Comparison of ENCODE assay signal across 9 mouse cellular contexts in genomic region chr5:113372995-113373950, GRCm38 (mm10). TPM values are rescaled to one million over a fixed set of nuclear protein-coding genes. Genes with fewer than 3 reads are reported as not detected.
DNase-seq lines count a peak whose midpoint lies in the region; ATAC-seq lines count a peak whose summit lies in the region.
"Had no signal": no experiment of that assay in that cellular context is flagged by ENCODE, and none has a peak within 500 bp of the region (broad histone marks: within the 10 kb centered on the region; RNA-seq: fewer than 3 reads in every experiment).

No protein-coding gene starts in this region.

- H3K27ac ChIP-seq in embryonic facial prominence, embryonic 11.5 days (replicated peaks; ENCODE audit: low read depth, low read length) = no peak overlapping the region
- no peak overlapping the region for H3K27ac ChIP-seq in lung, embryonic 16.5 days (ENCODE audit: low read length)

- intact Hi-C loops in heart, postnatal 10 days (cut with DNase I) = no loop called here

- WGBS in embryonic facial prominence, embryonic 11.5 days = 4% methylated on average over 33 of the region's 33 CpGs
- WGBS in lung, embryonic 16.5 days = 3% methylated on average over 33 of the region's 33 CpGs

- DNase-seq in B cell, adult 2 months = peak; percentile 11 to 15
- peak; percentile 52 for DNase-seq in WW6 (ENCODE audit: low read depth, low spot score)
- peak; percentile 82 for DNase-seq in embryonic facial prominence, embryonic 11.5 days (ENCODE audit: low spot score)
- peak; percentile 29 to 56 for DNase-seq in heart, postnatal 10 days
- DNase-seq in layer of hippocampus, adult 18-20 months (ENCODE audit: low spot score in 2 of 2) = peak; percentile 57 to 88
- DNase-seq in retina, postnatal 7 days (ENCODE audit: low read depth, low spot score) = peak; percentile 58
- DNase-seq in yolk sac, embryonic 10.5 days (ENCODE audit: low spot score) = no peak

- ATAC-seq in embryonic facial prominence, embryonic 11.5 days (replicated peaks; ENCODE audit: insufficient number of reproducible peaks, low FRiP score, low TSS enrichment, low read depth) = peak; percentile 39; the same call in 1 of the 2 replicates
- no peak for ATAC-seq in lung, embryonic 16.5 days (ENCODE audit: low read depth)

- H3K9ac ChIP-seq in embryonic facial prominence, embryonic 11.5 days (replicated peaks; ENCODE audit: low read length) = peak overlapping the region; percentile 32; the same call in 1 of the 2 replicates
- H3K9ac ChIP-seq in lung, embryonic 16.5 days (ENCODE audit: low read length) = no peak overlapping the region

- no peaks in the 10 kb centered on the region; the same call in 1 of the 2 replicates for H3K4me1 ChIP-seq in embryonic facial prominence, embryonic 11.5 days (ENCODE audit: control insufficient read depth, insufficient read depth, low read length)
- no peaks in the 10 kb centered on the region for H3K4me1 ChIP-seq in lung, embryonic 16.5 days (replicated peaks; ENCODE audit: control insufficient read depth, insufficient read depth, low read length)

- H3K36me3 ChIP-seq in embryonic facial prominence, embryonic 11.5 days (replicated peaks; ENCODE audit: control insufficient read depth, insufficient read depth, low read depth, low read length) = no peaks in the 10 kb centered on the region
- H3K36me3 ChIP-seq in lung, embryonic 16.5 days (ENCODE audit: control insufficient read depth, insufficient read depth, low read length) = no peaks in the 10 kb centered on the region

- H3K4me3 ChIP-seq in embryonic facial prominence, embryonic 11.5 days (ENCODE audit: low read depth, low read length) = peak overlapping the region; percentile 18
- H3K4me3 ChIP-seq in lung, embryonic 16.5 days (ENCODE audit: low read length) = peak overlapping the region; percentile 1

- H3K27me3 ChIP-seq in embryonic facial prominence, embryonic 11.5 days (ENCODE audit: control insufficient read depth, insufficient read depth, low read length) = no peaks in the 10 kb centered on the region
- no peaks in the 10 kb centered on the region for H3K27me3 ChIP-seq in lung, embryonic 16.5 days (ENCODE audit: control insufficient read depth, insufficient read depth, low read depth, low read length)

- H3K4me2 ChIP-seq in embryonic facial prominence, embryonic 11.5 days (ENCODE audit: low read depth, low read length) = peak overlapping the region; percentile 53
- H3K4me2 ChIP-seq in lung, embryonic 16.5 days (ENCODE audit: low read depth, low read length) = peak overlapping the region; percentile 45

- H3K9me3 ChIP-seq in embryonic facial prominence, embryonic 11.5 days (replicated peaks; ENCODE audit: control insufficient read depth, low read length) = no peaks in the 10 kb centered on the region
- H3K9me3 ChIP-seq in lung, embryonic 16.5 days (ENCODE audit: control insufficient read depth, low read length) = no peaks in the 10 kb centered on the region

RNA-seq across cellular contexts. Expression of gene Aym1, which starts 16.2 kb away (rescaled TPM):
- not detected in 2 replicates for polyA plus RNA-seq in embryonic facial prominence, embryonic 11.5 days (2014; fragmentation: Nextera tagmentation; extraction: Ambion mirVana)
- not detected for total RNA-seq in heart, postnatal 10 days (2021)
- total RNA-seq in layer of hippocampus, adult 18-20 months (2021) = not detected
- not detected in 2 replicates for polyA plus RNA-seq in lung, embryonic 16.5 days (2015; fragmentation: Nextera tagmentation; extraction: Ambion mirVana)
- total RNA-seq: common myeloid progenitor, adult 5-6 weeks had no signal
